Mouse (Mus musculus): ENCODE results near the gene Pttg1ip.

The Pttg1ip gene

GRCm38 (mm10) chr10:77606855-77607254, 25.3 kb downstream of the Pttg1ip start:
- no peak for DNase-seq (ENCODE audit: low spot score)

- no peak for DNase-seq (ENCODE audit: low spot score)
These were observed 25.9 kb downstream of the Pttg1ip start for GRCm38 (mm10) chr10:77607441-77607840.

- no peak for DNase-seq (ENCODE audit: low spot score)
These were observed 27.1 kb downstream of the Pttg1ip start for GRCm38 (mm10) chr10:77608589-77608988.

GRCm38 (mm10) chr10:77610221-77610961, 28.9 kb downstream of the Pttg1ip start:
- no peak for DNase-seq (ENCODE audit: low spot score)

GRCm38 (mm10) chr10:77613409-77613808, 31.9 kb downstream of the Pttg1ip start:
- no peak for DNase-seq (ENCODE audit: low spot score)

GRCm38 (mm10) chr10:77615647-77616046, 34.1 kb downstream of the Pttg1ip start:
- no peak for DNase-seq (ENCODE audit: low spot score)

GRCm38 (mm10) chr10:77616166-77616565, 34.6 kb downstream of the Pttg1ip start:
- DNase-seq (ENCODE audit: low spot score) = no peak

GRCm38 (mm10) chr10:77616926-77617325, 35.4 kb downstream of the Pttg1ip start:
- no peak for DNase-seq (ENCODE audit: low spot score)

GRCm38 (mm10) chr10:77621546-77621945, 40.0 kb downstream of the Pttg1ip start:
- no peak for DNase-seq (ENCODE audit: low spot score)

- DNase-seq (ENCODE audit: low spot score) = peak; percentile 74
These were observed 40.8 kb downstream of the Pttg1ip start, which contains the start of gene Ube2g2 for GRCm38 (mm10) chr10:77622055-77622988. Gene Ube2g2 (plus strand): TSS chr10:77622275.

GRCm38 (mm10) chr10:77623069-77623492, 41.6 kb downstream of the Pttg1ip start:
- no peak for DNase-seq (ENCODE audit: low spot score)

- DNase-seq (ENCODE audit: low spot score) = no peak
These were observed 42.3 kb downstream of the Pttg1ip start for GRCm38 (mm10) chr10:77623639-77624400.

GRCm38 (mm10) chr10:77624570-77624995, 43.1 kb downstream of the Pttg1ip start:
- DNase-seq (ENCODE audit: low spot score) = no peak

- no peak for DNase-seq (ENCODE audit: low spot score)
These were observed 44.5 kb downstream of the Pttg1ip start for GRCm38 (mm10) chr10:77626036-77626435.

GRCm38 (mm10) chr10:77626591-77626990, 45.1 kb downstream of the Pttg1ip start:
- no peak for DNase-seq (ENCODE audit: low spot score)

- no peak for DNase-seq (ENCODE audit: low spot score)
These were observed 46.0 kb downstream of the Pttg1ip start for GRCm38 (mm10) chr10:77627497-77627896.

- no peak for DNase-seq (ENCODE audit: low spot score)
These were observed 47.6 kb downstream of the Pttg1ip start for GRCm38 (mm10) chr10:77629163-77629562.

- no peak for DNase-seq (ENCODE audit: low spot score)
These were observed 48.5 kb downstream of the Pttg1ip start for GRCm38 (mm10) chr10:77629970-77630369.

GRCm38 (mm10) chr10:77634016-77634415, 52.5 kb downstream of the Pttg1ip start:
- DNase-seq (ENCODE audit: low spot score) = no peak

- DNase-seq (ENCODE audit: low spot score) = no peak
These were observed 53.1 kb downstream of the Pttg1ip start for GRCm38 (mm10) chr10:77634452-77635231.

GRCm38 (mm10) chr10:77636234-77636922, 54.9 kb downstream of the Pttg1ip start:
- DNase-seq (ENCODE audit: low spot score) = no peak

Data from urinary bladder, postnatal 10 days (tissue).